Mouse (Mus musculus) liver, adult 2 months (tissue): ENCODE data around the gene Npm3. TPM values are rescaled to one million over a fixed set of nuclear protein-coding genes. Genes with fewer than 3 reads are reported as not detected.

Experiments
- DNase-seq: peaks from one replicate; pipeline ENCODE4 v3.0.0-alpha.2; 2011; ENCODE audit warnings: low read depth, low spot score; ENCODE audit errors: extremely low read depth
- H3K27ac ChIP-seq: fragments of 200-500 bp; replicated peaks from 2 replicates; pipeline ENCODE4 v1.5.1; 2012; ENCODE audit warnings: low read depth, mild to moderate bottlenecking, control low read depth, inconsistent platforms, low read length; ENCODE audit not compliant: insufficient read depth
- H3K27me3 ChIP-seq: fragments of 200-500 bp; 2 replicates; pipeline ENCODE4 v1.6.1; 2012; ENCODE audit warnings: mild to moderate bottlenecking, moderate library complexity, low read length, inconsistent platforms; ENCODE audit not compliant: control insufficient read depth, insufficient read depth
- H3K36me3 ChIP-seq: fragments of 200-500 bp; 2 replicates; pipeline ENCODE4 v1.6.1; 2012; ENCODE audit warnings: low read length, inconsistent platforms; ENCODE audit not compliant: control insufficient read depth, insufficient read depth
- H3K4me1 ChIP-seq: fragments of 200-500 bp; 2 replicates; pipeline ENCODE4 v1.6.1; 2011; ENCODE audit warnings: low read length; ENCODE audit not compliant: control insufficient read depth, insufficient read depth
- H3K4me3 ChIP-seq: fragments of 200-500 bp; 2 replicates; pipeline ENCODE4 v1.5.1; 2011; ENCODE audit warnings: low read depth, mild to moderate bottlenecking, control low read depth, low read length, moderate library complexity; ENCODE audit not compliant: insufficient read depth
- H3K79me2 ChIP-seq: fragments of 200-500 bp; 2 replicates; pipeline ENCODE4 v1.6.1; 2012; ENCODE audit warnings: inconsistent platforms, mild to moderate bottlenecking, low read length, moderate library complexity; ENCODE audit not compliant: control insufficient read depth, insufficient read depth
- H3K9ac ChIP-seq: fragments of 200-500 bp; 2 replicates; pipeline ENCODE4 v1.6.1; 2012; ENCODE audit warnings: low read depth, mild to moderate bottlenecking, control low read depth, inconsistent platforms, low read length
- CTCF ChIP-seq: fragments of 200-500 bp; IDR thresholded peaks from 2 replicates; pipeline ENCODE4 v1.5.1; 2011; ENCODE audit warnings: low read depth, low read length, control low read depth
- POLR2A ChIP-seq: fragments of 200-500 bp; IDR thresholded peaks from 2 replicates; pipeline ENCODE4 v1.6.1; 2011; ENCODE audit warnings: low read length, control low read depth; ENCODE audit not compliant: insufficient read depth; ENCODE audit errors: extremely low read depth
- WGBS: fragments of 180-500 bp; shearing (Covaris S2); methylation state at CpG from one replicate; pipeline ENCODE4 v1.1.7; 2018; 5-methylcytosine and 5-hydroxymethylcytosine counted together
- polyA plus RNA-seq: library from polyadenylated mRNA; depleted of rRNA; stranded (reverse); fragments of >200 nt; gene quantifications from 2 replicates; pipeline ENCODE4 v1.2.3, GENCODE M21; 2012
- total RNA-seq: library from RNA; depleted of rRNA; stranded (reverse); fragments of >200 nt; gene quantifications from 2 replicates; pipeline ENCODE4 v1.2.3, GENCODE M21; 2014

Npm3 gene
- total and polyA plus RNA-seq, 2 experiments, result 23.0 to 32.2 TPM

DNA sequence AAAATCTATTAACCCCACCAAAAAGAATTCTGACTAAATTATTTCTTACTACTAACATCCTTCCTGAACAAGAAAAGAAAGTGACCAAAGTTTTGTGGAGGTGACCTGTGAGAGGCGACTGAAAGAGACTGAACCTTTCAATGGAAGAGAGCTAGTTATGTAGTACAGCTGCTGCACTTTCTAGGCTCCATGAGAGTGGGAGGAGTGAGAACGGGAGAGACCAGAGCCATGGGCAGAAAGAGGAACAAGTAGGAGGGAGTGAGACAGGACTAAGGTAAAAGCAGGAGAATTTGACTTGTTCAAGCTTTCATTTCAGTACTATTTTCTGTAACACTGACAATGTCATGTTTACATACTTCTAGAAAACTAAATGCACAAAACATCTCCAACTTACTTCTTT is 26.1 kb upstream of the Npm3 start:
- no peaks in the 10 kb centered on the region for H3K4me1 ChIP-seq
- no peak for TF ChIP-seq CTCF
- TF ChIP-seq POLR2A, result no peak
- H3K79me2 ChIP-seq, result peaks cover 9% of the 10 kb centered on the region; the same call in 1 of the 2 replicates
- H3K36me3 ChIP-seq, result peaks cover 71% of the 10 kb centered on the region
- no peak overlapping the region for H3K27ac ChIP-seq
- no peak for DNase-seq
- WGBS, result 87% methylated on average over 2 of the region's 2 CpGs
- H3K4me3 ChIP-seq, result no peak overlapping the region
- H3K27me3 ChIP-seq, result no peaks in the 10 kb centered on the region
- H3K9ac ChIP-seq, result no peak overlapping the region

DNA sequence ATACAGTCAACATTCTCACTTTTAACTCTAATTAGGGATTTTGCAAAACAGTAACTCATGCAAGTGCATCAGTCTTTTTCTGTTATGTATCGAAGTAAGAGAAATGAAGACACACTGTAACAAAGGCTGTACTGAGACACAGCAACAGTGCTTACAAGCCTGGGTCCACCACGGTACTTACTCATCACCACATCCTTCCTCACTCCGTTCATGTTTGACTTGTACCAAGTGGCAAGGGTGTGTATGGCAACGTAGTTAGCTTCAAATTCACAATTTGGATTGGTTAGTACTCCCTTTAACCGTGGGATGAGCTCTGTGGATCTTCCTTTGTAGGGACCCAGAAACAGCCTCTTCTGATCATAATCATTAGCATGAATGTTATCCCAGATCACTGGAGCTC is 22.1 kb upstream of the Npm3 start:
- TF ChIP-seq CTCF (no peak), POLR2A (no peak)
- H3K9ac ChIP-seq, result no peak overlapping the region
- no peak overlapping the region for H3K27ac ChIP-seq
- WGBS, result 89% methylated on average over 5 of the region's 5 CpGs
- no peak overlapping the region for H3K4me3 ChIP-seq
- DNase-seq, result no peak
- no peaks in the 10 kb centered on the region for H3K4me1 ChIP-seq
- H3K27me3 ChIP-seq, result no peaks in the 10 kb centered on the region
- H3K79me2 ChIP-seq, result peaks cover 2% of the 10 kb centered on the region; the same call in 1 of the 2 replicates
- H3K36me3 ChIP-seq, result peaks cover 82% of the 10 kb centered on the region

DNA sequence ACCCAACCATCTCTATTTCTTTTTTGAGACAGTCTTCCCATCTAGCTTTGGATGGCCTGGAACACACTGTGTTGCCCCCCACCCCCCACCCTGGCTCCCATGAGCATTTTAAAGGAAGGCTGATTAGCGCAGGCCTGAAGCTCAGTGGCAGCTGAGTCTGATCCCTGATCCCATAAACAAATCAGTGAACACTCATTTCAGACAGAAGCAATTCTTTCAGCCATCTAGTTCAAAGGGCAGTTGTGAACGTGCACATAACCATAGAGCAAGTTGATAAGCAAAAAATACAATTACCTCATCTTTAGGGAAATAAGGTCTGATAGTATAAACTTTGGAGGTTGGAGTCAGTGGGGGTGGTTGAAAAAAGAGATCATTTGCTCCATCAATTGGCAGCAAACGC is 11.4 kb upstream of the Npm3 start:
- no peak for DNase-seq
- Histone ChIP-seq H3K9ac (no peak overlapping the region), H3K27ac (no peak overlapping the region), H3K4me1 (no peaks in the 10 kb centered on the region), H3K27me3 (no peaks in the 10 kb centered on the region), H3K36me3 (peaks cover 81% of the 10 kb centered on the region), H3K4me3 (no peak overlapping the region), H3K79me2 (peaks cover 4% of the 10 kb centered on the region; the same call in 1 of the 2 replicates)
- WGBS, result 78% methylated on average over 3 of the region's 3 CpGs
- no peak for TF ChIP-seq POLR2A
- no peak for TF ChIP-seq CTCF

DNA sequence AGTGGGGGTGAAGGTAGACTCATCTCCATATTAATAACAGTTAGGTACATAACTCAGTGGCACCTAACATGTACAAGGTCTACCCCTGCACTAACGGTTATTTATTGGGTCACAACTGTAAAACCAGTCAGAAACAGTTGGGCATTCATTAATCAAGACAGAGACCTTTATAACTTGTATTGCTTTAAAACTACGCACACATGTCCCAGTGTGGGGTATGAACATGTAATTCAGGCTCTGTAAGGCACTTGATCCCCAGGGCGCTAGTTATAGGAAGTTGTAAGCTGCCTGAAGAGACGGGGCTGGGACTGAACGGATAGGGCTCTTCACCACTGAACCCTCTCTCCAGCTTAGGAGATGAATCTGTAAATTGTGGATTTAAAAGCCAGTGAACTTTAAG is 9.3 kb upstream of the Npm3 start:
- H3K27me3 ChIP-seq, result no peaks in the 10 kb centered on the region
- no peak for TF ChIP-seq POLR2A
- no peak overlapping the region for H3K4me3 ChIP-seq
- 90% methylated on average over 5 of the region's 5 CpGs for WGBS
- no peak for DNase-seq
- H3K4me1 ChIP-seq, result no peaks in the 10 kb centered on the region
- H3K36me3 ChIP-seq, result peaks cover 81% of the 10 kb centered on the region
- H3K79me2 ChIP-seq, result peaks cover 4% of the 10 kb centered on the region; the same call in 1 of the 2 replicates
- H3K27ac ChIP-seq, result no peak overlapping the region
- H3K9ac ChIP-seq, result no peak overlapping the region

DNA sequence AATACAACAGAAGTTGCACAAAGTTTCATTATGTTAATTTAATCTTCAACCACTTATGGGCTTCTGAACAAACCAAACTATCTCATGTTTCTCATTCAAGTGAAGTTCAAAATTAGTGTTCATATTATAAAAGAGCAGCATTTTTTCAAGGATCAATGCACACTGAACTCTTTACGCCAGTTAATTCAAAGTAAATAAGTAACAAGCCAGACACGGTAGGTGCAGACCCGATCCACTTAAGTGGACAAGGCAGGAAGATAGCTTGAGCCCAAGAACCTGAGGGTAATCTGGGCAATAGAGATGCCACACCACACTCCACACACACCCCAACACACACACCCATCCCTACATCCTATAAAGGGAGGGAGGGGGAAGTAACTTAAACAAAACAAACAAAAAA is 4.2 kb upstream of the Npm3 start:
- no peak overlapping the region for H3K27ac ChIP-seq
- no peak overlapping the region for H3K4me3 ChIP-seq
- peaks cover 7% of the 10 kb centered on the region; the same call in 1 of the 2 replicates for H3K79me2 ChIP-seq
- no peak for TF ChIP-seq POLR2A
- TF ChIP-seq CTCF, result no peak
- WGBS, result 88% methylated on average over 3 of the region's 3 CpGs
- peaks cover 51% of the 10 kb centered on the region for H3K36me3 ChIP-seq
- H3K4me1 ChIP-seq, result peaks cover 5% of the 10 kb centered on the region
- DNase-seq, result no peak
- no peaks in the 10 kb centered on the region for H3K27me3 ChIP-seq
- no peak overlapping the region for H3K9ac ChIP-seq

DNA sequence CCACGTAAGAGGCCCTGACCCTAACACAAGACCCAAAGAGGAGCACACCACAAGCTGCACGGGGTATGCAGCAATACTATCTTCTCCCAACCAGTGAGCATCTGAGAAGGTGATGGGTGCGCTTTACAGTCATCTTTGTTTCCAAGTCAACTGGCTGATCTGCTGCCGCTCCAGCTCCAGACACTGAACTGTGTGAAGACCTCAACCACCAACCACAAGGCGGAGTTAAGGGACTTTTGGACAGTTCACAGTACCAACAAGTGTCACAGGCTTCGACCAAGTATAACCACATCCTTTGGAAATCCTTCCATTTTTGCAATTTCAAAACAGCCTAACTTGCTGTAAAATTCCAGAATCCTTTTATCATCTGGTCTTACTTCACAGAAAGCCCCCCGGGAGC is 2.5 kb upstream of the Npm3 start:
- Histone ChIP-seq H3K36me3 (peaks cover 34% of the 10 kb centered on the region), H3K9ac (no peak overlapping the region), H3K4me1 (peaks cover 13% of the 10 kb centered on the region), H3K27me3 (no peaks in the 10 kb centered on the region), H3K27ac (no peak overlapping the region), H3K4me3 (no peak overlapping the region), H3K79me2 (peaks cover 5% of the 10 kb centered on the region; the same call in 1 of the 2 replicates)
- WGBS, result 91% methylated on average over 7 of the region's 7 CpGs
- TF ChIP-seq POLR2A, result no peak
- TF ChIP-seq CTCF, result no peak
- DNase-seq, result no peak
